Mouse (Mus musculus): ENCODE results near the gene 1520401A03Rik. TPM values are rescaled to one million over a fixed set of nuclear protein-coding genes. Genes with fewer than 3 reads are reported as not detected.

The 1520401A03Rik gene
- polyA plus RNA-seq, 1 experiment from 2014 or later = 1.0 TPM

- Histone ChIP-seq H3K4me1 (peaks cover 31% of the 10 kb centered on the region), H3K27me3 (peaks cover 91% of the 10 kb centered on the region), H3K9me3 (no peaks in the 10 kb centered on the region), H3K36me3 (no peaks in the 10 kb centered on the region; the same call in 1 of the 2 replicates), H3K9ac (no peak overlapping the region), H3K4me2 (replicated peaks) (peak overlapping the region; percentile 38), H3K4me3 (peak overlapping the region; percentile 24), H3K27ac (no peak overlapping the region)
- no peak for ATAC-seq (ENCODE audit: insufficient number of reproducible peaks, insufficient read depth, low FRiP score, low TSS enrichment)
- 9% methylated on average over 44 of the region's 44 CpGs for WGBS
Observed at GRCm38 (mm10) chr17:23742210-23742793, 19.7 kb upstream of the 1520401A03Rik start.

GRCm38 (mm10) chr17:23741359-23742209 lies 19.0 kb upstream of the 1520401A03Rik start:
- Histone ChIP-seq H3K27me3 (peaks cover 89% of the 10 kb centered on the region), H3K36me3 (peaks cover 5% of the 10 kb centered on the region; the same call in 1 of the 2 replicates), H3K4me2 (replicated peaks) (peak overlapping the region; percentile 38; the same call in 1 of the 2 replicates), H3K4me3 (peak overlapping the region; percentile 24; the same call in 1 of the 2 replicates), H3K9me3 (no peaks in the 10 kb centered on the region), H3K9ac (no peak overlapping the region), H3K4me1 (peaks cover 31% of the 10 kb centered on the region), H3K27ac (no peak overlapping the region)
- ATAC-seq (ENCODE audit: insufficient number of reproducible peaks, insufficient read depth, low FRiP score, low TSS enrichment) = no peak
- 44% methylated on average over 38 of the region's 38 CpGs for WGBS

- H3K4me3 ChIP-seq = peak within 1 kb of the TSS; percentile 50
- no peaks in the 10 kb centered on the region for H3K9me3 ChIP-seq
- peaks cover 80% of the 10 kb centered on the region for H3K27me3 ChIP-seq
- peaks cover 24% of the 10 kb centered on the region for H3K4me1 ChIP-seq
- peak within 1 kb of the TSS; percentile 86 for H3K4me2 ChIP-seq (replicated peaks)
- peaks cover 9% of the 10 kb centered on the region for H3K36me3 ChIP-seq
- ATAC-seq (ENCODE audit: insufficient number of reproducible peaks, insufficient read depth, low FRiP score, low TSS enrichment) = no peak
- H3K27ac ChIP-seq = no peak within 1 kb of the TSS
- 9% methylated on average over 13 of the region's 13 CpGs for WGBS
- H3K9ac ChIP-seq = peak within 1 kb of the TSS; percentile 43
Observed at GRCm38 (mm10) chr17:23740598-23741021, 18.0 kb upstream of the 1520401A03Rik start, which contains the start of gene Paqr4. Gene Paqr4 (minus strand): TSS chr17:23740867.

GRCm38 (mm10) chr17:23740136-23740584 lies 17.6 kb upstream of the 1520401A03Rik start:
- H3K9ac ChIP-seq = peak overlapping the region; percentile 43
- H3K4me3 ChIP-seq = peak overlapping the region; percentile 50
- under 1% methylated on average over 46 of the region's 46 CpGs for WGBS
- peak; percentile 58 for ATAC-seq (ENCODE audit: insufficient number of reproducible peaks, insufficient read depth, low FRiP score, low TSS enrichment)
- H3K4me1 ChIP-seq = peaks cover 20% of the 10 kb centered on the region
- H3K9me3 ChIP-seq = no peaks in the 10 kb centered on the region
- no peak overlapping the region for H3K27ac ChIP-seq
- H3K27me3 ChIP-seq = peaks cover 75% of the 10 kb centered on the region
- peaks cover 14% of the 10 kb centered on the region for H3K36me3 ChIP-seq
- H3K4me2 ChIP-seq (replicated peaks) = peak overlapping the region; percentile 86

GRCm38 (mm10) chr17:23739202-23740135 lies 16.9 kb upstream of the 1520401A03Rik start:
- peaks cover 18% of the 10 kb centered on the region for H3K36me3 ChIP-seq
- peak overlapping the region; percentile 50 for H3K4me3 ChIP-seq
- 0 out of 2 replicates have a peak, but pooled peaks have one; percentile 4 for ATAC-seq (ENCODE audit: insufficient number of reproducible peaks, insufficient read depth, low FRiP score, low TSS enrichment)
- H3K27ac ChIP-seq = no peak overlapping the region
- no peaks in the 10 kb centered on the region for H3K9me3 ChIP-seq
- H3K27me3 ChIP-seq = peaks cover 68% of the 10 kb centered on the region
- WGBS = under 1% methylated on average over 48 of the region's 48 CpGs
- peaks cover 14% of the 10 kb centered on the region; the same call in 1 of the 2 replicates for H3K4me1 ChIP-seq
- peak overlapping the region; percentile 43 for H3K9ac ChIP-seq
- peak overlapping the region; percentile 86 for H3K4me2 ChIP-seq (replicated peaks)

- no peak for ATAC-seq (ENCODE audit: insufficient number of reproducible peaks, insufficient read depth, low FRiP score, low TSS enrichment)
- 39% methylated on average over 2 of the region's 2 CpGs for WGBS
- Histone ChIP-seq H3K36me3 (peaks cover 18% of the 10 kb centered on the region), H3K4me1 (peaks cover 14% of the 10 kb centered on the region; the same call in 1 of the 2 replicates), H3K4me2 (replicated peaks) (peak overlapping the region; percentile 86), H3K27me3 (peaks cover 62% of the 10 kb centered on the region), H3K27ac (no peak overlapping the region), H3K9ac (peak overlapping the region; percentile 43), H3K4me3 (peak overlapping the region; percentile 50), H3K9me3 (no peaks in the 10 kb centered on the region)
Observed at GRCm38 (mm10) chr17:23738836-23739201, 16.2 kb upstream of the 1520401A03Rik start.

- Histone ChIP-seq H3K4me2 (replicated peaks) (no peak overlapping the region), H3K27ac (no peak overlapping the region), H3K36me3 (peaks cover 18% of the 10 kb centered on the region), H3K4me1 (peaks cover 14% of the 10 kb centered on the region; the same call in 1 of the 2 replicates), H3K27me3 (peaks cover 51% of the 10 kb centered on the region), H3K4me3 (no peak overlapping the region), H3K9me3 (no peaks in the 10 kb centered on the region), H3K9ac (no peak overlapping the region)
- no peak for ATAC-seq (ENCODE audit: insufficient number of reproducible peaks, insufficient read depth, low FRiP score, low TSS enrichment)
- 59% methylated on average over 15 of the region's 15 CpGs for WGBS
Observed at GRCm38 (mm10) chr17:23737493-23738445, 15.2 kb upstream of the 1520401A03Rik start.

- no peak overlapping the region for H3K4me2 ChIP-seq (replicated peaks)
- no peak overlapping the region for H3K9ac ChIP-seq
- 89% methylated on average over 1 of the region's 1 CpGs for WGBS
- H3K27me3 ChIP-seq = peaks cover 24% of the 10 kb centered on the region
- no peak overlapping the region for H3K27ac ChIP-seq
- no peak overlapping the region for H3K4me3 ChIP-seq
- H3K9me3 ChIP-seq = no peaks in the 10 kb centered on the region
- ATAC-seq (ENCODE audit: insufficient number of reproducible peaks, insufficient read depth, low FRiP score, low TSS enrichment) = no peak
- peaks cover 12% of the 10 kb centered on the region; the same call in 1 of the 2 replicates for H3K4me1 ChIP-seq
- H3K36me3 ChIP-seq = peaks cover 18% of the 10 kb centered on the region
Observed at GRCm38 (mm10) chr17:23734341-23734740, 11.8 kb upstream of the 1520401A03Rik start.

- Histone ChIP-seq H3K27ac (no peak overlapping the region), H3K4me3 (no peak overlapping the region), H3K4me1 (0 out of 2 replicates have a peak, but pooled peaks cover 14% of the 10 kb centered on the region), H3K9ac (no peak overlapping the region), H3K9me3 (no peaks in the 10 kb centered on the region), H3K4me2 (replicated peaks) (no peak overlapping the region), H3K27me3 (no peaks in the 10 kb centered on the region), H3K36me3 (peaks cover 7% of the 10 kb centered on the region)
- WGBS = 50% methylated on average over 1 of the region's 1 CpGs
- no peak for ATAC-seq (ENCODE audit: insufficient number of reproducible peaks, insufficient read depth, low FRiP score, low TSS enrichment)
Observed at GRCm38 (mm10) chr17:23730441-23730840, 7.9 kb upstream of the 1520401A03Rik start.

GRCm38 (mm10) chr17:23726758-23727142 lies 4.2 kb upstream of the 1520401A03Rik start:
- WGBS = 1% methylated on average over 20 of the region's 20 CpGs
- peak; percentile 79 for ATAC-seq (ENCODE audit: insufficient number of reproducible peaks, insufficient read depth, low FRiP score, low TSS enrichment)
- peak overlapping the region; percentile 73 for H3K9ac ChIP-seq
- H3K4me3 ChIP-seq = peak overlapping the region; percentile 94
- H3K27me3 ChIP-seq = no peaks in the 10 kb centered on the region
- H3K27ac ChIP-seq = peak overlapping the region; percentile 80
- H3K4me1 ChIP-seq = 0 out of 2 replicates have a peak, but pooled peaks cover 16% of the 10 kb centered on the region
- H3K36me3 ChIP-seq = no peaks in the 10 kb centered on the region
- H3K4me2 ChIP-seq (replicated peaks) = peak overlapping the region; percentile 86
- H3K9me3 ChIP-seq = no peaks in the 10 kb centered on the region
